Mouse (Mus musculus): ENCODE data around the gene Mcm5.
A peak's percentile ranks its signal among the peaks of the same experiment; 100 is the strongest.

Mcm5 gene

DNA sequence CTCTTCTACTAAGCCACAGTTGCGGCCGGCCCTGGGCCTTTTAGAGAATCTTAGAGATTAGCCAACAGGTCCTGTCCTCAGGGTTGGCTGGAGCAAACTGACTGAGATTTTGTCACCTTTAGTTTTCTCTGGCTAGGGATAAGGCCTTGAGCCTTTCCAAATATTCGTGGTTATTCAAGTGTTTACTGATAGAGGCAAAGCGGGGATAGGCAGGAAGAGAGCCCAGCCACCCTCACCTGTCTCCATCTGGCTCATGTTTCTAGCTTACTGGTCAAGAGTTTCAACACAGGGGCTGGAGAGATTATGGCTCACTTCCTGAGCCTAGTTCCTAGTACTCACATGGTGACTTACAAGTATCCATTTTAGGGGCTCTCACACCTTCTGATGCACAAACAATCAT lies 6.4 kb upstream of the Mcm5 start:
- no peak for DNase-seq (ENCODE audit: low spot score)

DNA sequence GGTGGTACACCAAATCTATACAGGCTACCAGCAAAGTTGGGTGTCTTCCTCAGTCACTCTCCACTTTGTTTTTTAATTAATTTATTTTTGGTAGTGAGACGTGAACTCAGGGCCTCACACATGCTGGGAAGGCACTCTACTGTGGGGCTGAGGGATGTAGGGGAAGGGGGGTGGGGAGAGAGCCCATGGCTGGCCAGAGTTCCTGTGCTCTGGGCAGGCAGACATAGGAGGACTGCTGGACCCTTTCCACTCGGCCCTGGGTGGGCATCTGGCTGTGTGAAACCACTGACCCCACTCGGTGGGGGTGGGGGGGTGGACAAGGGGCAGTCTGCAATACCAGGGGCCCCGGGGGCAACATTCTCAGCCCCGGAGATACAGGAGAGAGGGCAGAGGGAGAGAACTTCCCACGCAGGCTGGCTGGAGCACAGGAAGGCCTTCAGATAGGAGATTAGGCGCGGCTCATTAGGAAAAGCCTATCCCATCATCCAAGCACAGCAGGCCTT lies 5.9 kb upstream of the Mcm5 start:
- no peak for DNase-seq (ENCODE audit: low spot score)

- peak; percentile 71 for DNase-seq (ENCODE audit: low spot score)
Observed at GRCm38 (mm10) chr8:75108527-75109235, 688 bp upstream of the Mcm5 start.

GRCm38 (mm10) chr8:75110093-75110492 lies 724 bp downstream of the Mcm5 start:
- peak; percentile 12 for DNase-seq (ENCODE audit: low spot score)

- DNase-seq (ENCODE audit: low spot score), result no peak
Observed at GRCm38 (mm10) chr8:75118505-75118904, 9.1 kb downstream of the Mcm5 start.

DNA sequence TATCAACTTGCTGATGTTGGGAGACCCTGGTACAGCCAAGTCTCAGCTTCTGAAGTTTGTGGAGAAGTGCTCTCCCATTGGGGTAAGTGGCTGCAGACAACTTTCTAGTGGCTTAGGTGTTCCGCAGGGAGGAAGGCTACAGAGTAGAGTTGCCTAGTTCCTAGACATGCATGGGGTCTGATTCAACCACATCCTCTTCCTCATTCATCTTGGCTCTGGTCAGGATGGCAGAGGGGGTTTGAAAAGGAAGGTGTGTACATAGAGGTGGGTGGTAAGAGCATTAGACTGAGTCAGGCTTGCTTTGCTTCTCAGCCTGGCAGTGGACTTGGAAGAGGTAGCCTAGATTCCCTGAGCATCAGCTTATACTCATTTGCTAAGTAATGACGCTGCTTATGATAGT lies 9.9 kb downstream of the Mcm5 start:
- no peak for DNase-seq (ENCODE audit: low spot score)

DNA sequence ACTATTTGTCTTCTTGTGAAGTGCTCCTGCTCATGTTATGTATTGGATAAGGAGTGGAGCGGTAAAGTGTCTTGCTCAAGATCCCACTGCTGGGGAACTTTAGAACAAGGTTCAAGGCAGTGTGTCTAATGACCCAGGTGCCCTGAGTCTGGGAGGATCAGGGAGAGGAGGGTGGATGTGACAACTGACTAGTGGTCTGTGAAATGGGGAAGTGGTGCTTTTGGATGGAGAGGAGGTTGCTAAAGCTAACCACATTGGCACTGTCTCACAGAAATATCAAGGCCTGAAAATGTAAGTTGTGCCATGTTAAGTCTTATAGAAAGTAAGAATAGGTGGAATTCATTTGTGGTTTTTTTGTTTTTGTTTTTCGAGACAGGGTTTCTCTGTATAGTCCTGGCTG lies 10.4 kb downstream of the Mcm5 start:
- no peak for DNase-seq (ENCODE audit: low spot score)

DNA sequence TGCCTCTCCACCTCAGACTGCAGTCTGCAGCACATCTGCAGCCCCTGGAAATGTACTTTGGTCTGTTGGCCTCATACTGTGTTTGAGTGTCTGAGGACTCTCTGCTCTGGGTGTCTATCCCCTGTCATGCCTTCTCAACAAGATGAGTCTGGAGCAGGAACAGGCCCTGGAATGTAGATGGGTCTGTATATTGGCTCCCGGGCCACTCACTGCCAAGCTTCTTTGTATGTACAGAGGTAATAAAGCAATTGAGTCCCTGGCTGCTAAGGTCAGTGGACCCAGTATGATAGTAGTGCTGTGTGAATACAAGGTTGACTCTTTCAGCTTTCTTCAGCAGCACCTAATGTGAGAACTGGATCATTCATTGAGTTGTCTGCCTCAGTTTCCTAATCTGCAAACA lies 18.0 kb downstream of the Mcm5 start:
- no peak for DNase-seq (ENCODE audit: low spot score)

GRCm38 (mm10) chr8:75132485-75132884 lies 23.1 kb downstream of the Mcm5 start:
- DNase-seq (ENCODE audit: low spot score), result no peak

GRCm38 (mm10) chr8:75133399-75133798 lies 24.0 kb downstream of the Mcm5 start:
- no peak for DNase-seq (ENCODE audit: low spot score)

DNA sequence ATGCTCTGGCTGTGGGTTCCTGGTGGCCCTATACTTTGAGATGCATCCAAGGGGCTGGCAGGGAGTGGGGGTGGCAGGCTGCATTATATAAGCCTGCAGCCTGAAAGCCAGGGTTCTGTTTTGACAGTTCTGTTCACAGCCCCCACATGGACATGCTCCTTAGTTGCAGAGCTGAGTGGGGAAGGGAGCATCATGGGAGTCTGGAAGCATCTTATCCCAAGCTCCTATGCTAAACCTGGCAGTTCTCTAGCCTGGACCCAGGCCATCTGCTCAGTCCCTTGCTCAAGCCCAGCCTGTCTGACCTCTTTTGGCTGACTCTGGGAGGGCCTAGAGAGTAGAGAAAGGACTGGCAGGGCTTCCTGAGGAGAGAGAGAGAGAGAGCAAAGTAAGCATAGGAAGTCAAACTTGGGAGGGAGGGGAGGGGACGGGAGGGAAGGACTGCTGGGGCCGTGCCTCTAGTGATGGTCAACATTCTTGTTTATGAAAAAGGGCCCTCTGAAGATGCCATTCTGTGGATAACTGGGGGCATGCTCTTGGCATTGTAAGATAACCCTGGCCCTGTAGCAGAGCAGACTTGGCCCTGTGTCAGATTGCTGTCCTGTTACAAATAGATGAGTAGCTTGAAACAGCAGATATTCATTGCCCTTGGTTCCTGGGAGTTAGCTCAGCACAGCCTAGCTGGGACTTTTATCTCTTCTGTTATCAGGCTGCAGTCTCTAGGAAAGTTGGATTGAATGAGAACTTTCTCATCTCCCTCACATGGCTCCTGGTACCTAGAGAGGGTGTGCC lies 25.4 kb downstream of the Mcm5 start:
- no peak for DNase-seq (ENCODE audit: low spot score)

DNA sequence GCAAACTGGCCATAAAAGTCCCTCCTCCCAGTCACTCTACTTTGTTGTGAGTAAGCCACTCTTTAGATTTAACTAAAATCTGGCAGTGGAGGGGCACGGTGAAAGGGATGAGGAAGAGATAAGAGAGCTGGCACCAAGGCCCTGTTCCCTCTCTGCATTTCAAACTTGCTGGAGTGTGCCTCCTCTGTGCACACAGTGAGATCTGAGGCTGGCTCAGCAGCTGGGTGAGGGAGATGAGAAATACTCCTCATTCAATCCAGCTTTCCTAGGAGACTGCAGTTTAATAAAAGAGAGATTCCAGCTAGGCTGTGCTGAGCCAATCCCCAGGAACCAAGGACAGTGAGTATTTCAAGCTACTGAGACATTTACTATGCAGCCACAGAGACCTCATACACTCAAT lies 26.4 kb downstream of the Mcm5 start:
- no peak for DNase-seq (ENCODE audit: low spot score)

GRCm38 (mm10) chr8:75136256-75136655 lies 26.9 kb downstream of the Mcm5 start:
- no peak for DNase-seq (ENCODE audit: low spot score)

GRCm38 (mm10) chr8:75137536-75137935 lies 28.2 kb downstream of the Mcm5 start:
- no peak for DNase-seq (ENCODE audit: low spot score)

- no peak for DNase-seq (ENCODE audit: low spot score)
Observed at GRCm38 (mm10) chr8:75150911-75151610, 41.7 kb downstream of the Mcm5 start.

DNA sequence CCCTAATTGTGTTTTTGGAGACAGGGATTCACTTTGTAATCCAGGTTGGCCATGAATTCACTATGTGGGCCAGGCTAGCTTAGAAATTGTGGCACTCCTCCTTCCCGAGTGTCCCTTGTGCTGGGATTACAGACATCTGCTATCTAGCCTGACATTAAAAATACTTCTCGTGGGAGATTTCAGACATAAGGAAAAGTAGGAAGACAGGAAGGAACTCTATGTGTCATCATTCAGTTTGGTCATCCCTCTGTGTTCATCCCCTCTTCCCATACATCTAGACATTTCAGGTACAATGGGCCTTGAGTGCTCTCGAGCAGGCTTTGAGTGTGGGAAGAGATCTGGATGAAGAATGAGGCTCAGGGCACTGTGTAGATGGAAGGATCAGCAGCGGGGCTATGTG lies 42.4 kb downstream of the Mcm5 start:
- DNase-seq (ENCODE audit: low spot score), result no peak

DNA sequence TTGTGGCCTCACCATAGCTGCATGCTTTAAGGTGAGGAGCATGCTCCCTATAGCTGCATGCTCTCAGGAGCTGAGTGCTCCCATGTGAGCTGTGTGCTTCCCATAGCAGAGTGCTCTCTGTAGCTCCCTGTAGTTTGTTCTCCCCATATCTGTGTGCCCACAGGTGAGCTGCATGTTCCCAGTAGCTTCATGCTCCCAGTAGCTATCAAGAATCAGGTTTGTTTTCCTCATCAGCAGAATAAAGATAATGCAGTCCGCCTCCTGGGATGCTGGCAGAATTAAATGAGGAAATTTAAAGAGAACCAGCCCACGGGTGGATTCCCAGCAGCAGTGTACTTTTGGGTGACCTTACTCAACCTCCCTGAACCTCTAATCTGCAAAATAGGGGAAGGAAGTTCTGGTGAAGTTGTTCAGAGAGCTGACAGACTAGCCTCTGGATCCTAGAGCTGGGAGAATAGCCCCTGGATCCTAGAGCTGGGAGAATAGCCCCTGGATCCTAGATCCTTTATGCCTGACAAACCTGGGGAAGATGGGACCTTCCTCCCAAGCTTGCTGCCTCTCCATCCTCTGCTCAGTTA lies 43.2 kb downstream of the Mcm5 start:
- DNase-seq (ENCODE audit: low spot score), result no peak

- DNase-seq (ENCODE audit: low spot score), result no peak
Observed at GRCm38 (mm10) chr8:75154855-75155478, 45.6 kb downstream of the Mcm5 start.

DNA sequence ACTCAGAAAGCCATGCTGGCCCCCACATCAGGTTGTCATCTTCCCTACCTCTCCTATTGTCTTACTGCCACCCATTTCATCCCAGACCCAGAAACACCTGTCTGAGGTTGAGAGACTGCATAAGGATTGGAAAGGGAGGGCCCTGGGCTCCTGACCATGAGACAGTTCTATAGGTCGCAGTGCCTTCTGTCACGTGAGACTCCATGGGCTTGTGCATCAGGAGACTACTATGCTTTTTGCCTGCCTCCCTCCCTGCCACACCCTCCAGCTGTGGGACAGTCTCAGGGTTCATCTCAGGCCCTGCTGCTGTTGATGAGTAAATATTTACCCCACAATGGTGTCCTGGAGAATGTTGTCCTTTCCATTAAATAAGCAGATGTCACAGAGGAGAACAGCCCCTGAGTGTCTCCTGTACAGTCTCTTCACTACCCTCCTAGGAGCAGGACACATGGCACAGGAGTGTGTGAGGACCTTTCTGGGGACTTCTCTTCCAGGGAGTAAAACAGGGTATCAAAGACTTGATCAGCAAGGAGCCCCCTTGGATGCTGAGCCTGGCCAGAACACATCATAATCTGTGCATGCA lies 46.5 kb downstream of the Mcm5 start:
- DNase-seq (ENCODE audit: low spot score), result no peak

- DNase-seq (ENCODE audit: low spot score), result no peak
Observed at GRCm38 (mm10) chr8:75157471-75158230, 48.3 kb downstream of the Mcm5 start.

GRCm38 (mm10) chr8:75169363-75169762 lies 60.0 kb downstream of the Mcm5 start:
- no peak for DNase-seq (ENCODE audit: low spot score)
